Mouse (Mus musculus) megakaryocyte, embryonic 14.5 days (primary cell): ENCODE results near the gene Lgals3bp.

Source experiments
- FLI1 ChIP-seq: IDR thresholded peaks from 2 replicates; pipeline ENCODE4 v1.6.1; 2012; ENCODE audit warnings: low read length, inconsistent platforms, mixed read lengths
- GATA1 ChIP-seq: IDR thresholded peaks from 3 replicates; pipeline ENCODE4 v1.6.1; 2012; ENCODE audit warnings: mixed read lengths, low read length, inconsistent platforms, borderline replicate concordance

DNA sequence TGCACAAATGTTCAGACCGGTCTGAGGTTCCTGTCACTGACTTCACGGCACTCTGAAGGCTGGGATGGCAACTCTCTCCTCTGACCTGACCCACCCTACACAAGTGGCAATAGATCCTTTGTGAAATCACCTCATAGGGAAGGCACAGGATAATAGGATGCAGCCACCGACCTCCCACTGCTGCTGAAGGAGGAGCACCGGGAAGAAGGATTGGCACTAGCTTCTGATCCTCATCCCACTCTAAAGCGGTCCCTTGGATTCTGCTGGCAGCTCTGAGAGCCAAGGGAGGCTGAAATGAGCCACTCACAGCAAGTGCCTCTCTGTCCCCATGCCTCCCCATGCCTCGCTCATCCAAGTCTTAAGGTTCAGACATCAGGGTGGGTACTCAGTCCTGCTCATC is 7.4 kb downstream of the Lgals3bp start:
- TF ChIP-seq GATA1 (no peak), FLI1 (no peak)
